Mouse (Mus musculus) midbrain, embryonic 16.5 days (tissue): ENCODE data around the gene Fry. TPM values are rescaled to one million over a fixed set of nuclear protein-coding genes. Genes with fewer than 3 reads are reported as not detected.
"Not testable (repeated sequence)": the region's sequence is repeated elsewhere in the genome, so short reads cannot be mapped to it uniquely, and the experiment has no call there.

Experiments used
- ATAC-seq: fragments of 200-750 bp; cut with Nextera tagmentation; 2 replicates; pipeline ENCODE4 v1.8.0; 2017; ENCODE audit warnings: moderate TSS enrichment
- H3K27ac ChIP-seq: fragments of 300-500 bp; sonication (generic); 2 replicates; pipeline ENCODE4 v1.5.1; 2014; ENCODE audit warnings: mild to moderate bottlenecking, low read length, mixed read lengths
- H3K27me3 ChIP-seq: fragments of 300-500 bp; sonication (generic); 2 replicates; pipeline ENCODE4 v1.6.1; 2014; ENCODE audit warnings: low read depth, low read length, mixed read lengths; ENCODE audit not compliant: control insufficient read depth, insufficient read depth
- H3K36me3 ChIP-seq: fragments of 300-500 bp; sonication (generic); 2 replicates; pipeline ENCODE4 v1.6.1; 2014; ENCODE audit warnings: mild to moderate bottlenecking, low read length, moderate library complexity, mixed read lengths; ENCODE audit not compliant: control insufficient read depth, insufficient read depth
- H3K4me1 ChIP-seq: fragments of 300-500 bp; sonication (generic); 2 replicates; pipeline ENCODE4 v1.6.1; 2014; ENCODE audit warnings: mild to moderate bottlenecking, low read length, mixed read lengths; ENCODE audit not compliant: control insufficient read depth, insufficient read depth
- H3K4me2 ChIP-seq: fragments of 300-500 bp; sonication (generic); 2 replicates; pipeline ENCODE4 v1.6.1; 2014; ENCODE audit warnings: mild to moderate bottlenecking, low read length, mixed read lengths
- H3K4me3 ChIP-seq: fragments of 300-500 bp; sonication (generic); 2 replicates; pipeline ENCODE4 v1.5.1; 2014; ENCODE audit warnings: low read depth, mild to moderate bottlenecking, low read length, moderate library complexity, mixed read lengths
- H3K9ac ChIP-seq: fragments of 300-500 bp; sonication (generic); 2 replicates; pipeline ENCODE4 v1.6.1; 2014; ENCODE audit warnings: low read depth, low read length, mixed read lengths
- H3K9me3 ChIP-seq: fragments of 300-500 bp; sonication (generic); replicated peaks from 2 replicates; pipeline ENCODE4 v1.6.1; 2014; ENCODE audit warnings: mild to moderate bottlenecking, low read length, mixed read lengths; ENCODE audit not compliant: control insufficient read depth, poor library complexity, severe bottlenecking
- WGBS: fragments of 180-500 bp; shearing (Covaris S2); extraction: QIAGEN DNeasy Blood & Tissue Kit; methylation state at CpG from one replicate; pipeline ENCODE4 v1.1.7; 2014; 5-methylcytosine and 5-hydroxymethylcytosine counted together
- polyA plus RNA-seq: library from polyadenylated mRNA; unstranded; fragments of >200 nt; fragmentation: Nextera tagmentation; extraction: Ambion mirVana; gene quantifications from 2 replicates; pipeline ENCODE4 v1.2.1, GENCODE M21; 2015

The Fry gene
- polyA plus RNA-seq, 1 experiment from 2014 or later, result 64.1 TPM

- H3K27ac ChIP-seq, result no peak overlapping the region
- no peaks in the 10 kb centered on the region for H3K9me3 ChIP-seq
- WGBS, result 79% methylated on average over 6 of the region's 6 CpGs
- no peak overlapping the region for H3K4me3 ChIP-seq
- no peak overlapping the region for H3K4me2 ChIP-seq
- no peaks in the 10 kb centered on the region for H3K27me3 ChIP-seq
- peaks cover 32% of the 10 kb centered on the region for H3K36me3 ChIP-seq
- no peak overlapping the region for H3K9ac ChIP-seq
- no peaks in the 10 kb centered on the region for H3K4me1 ChIP-seq
- ATAC-seq, result no peak
Observed at GRCm38 (mm10) chr5:150465218-150465617, 346.8 kb downstream of the Fry start.

GRCm38 (mm10) chr5:150466132-150466531, 347.7 kb downstream of the Fry start:
- H3K9ac ChIP-seq, result no peak overlapping the region
- H3K4me2 ChIP-seq, result no peak overlapping the region
- WGBS, result 82% methylated on average over 12 of the region's 12 CpGs
- peaks cover 29% of the 10 kb centered on the region for H3K36me3 ChIP-seq
- no peak overlapping the region for H3K27ac ChIP-seq
- H3K4me3 ChIP-seq, result no peak overlapping the region
- no peaks in the 10 kb centered on the region for H3K27me3 ChIP-seq
- no peaks in the 10 kb centered on the region for H3K4me1 ChIP-seq
- no peak for ATAC-seq
- H3K9me3 ChIP-seq, result no peaks in the 10 kb centered on the region

GRCm38 (mm10) chr5:150468431-150468830, 350.0 kb downstream of the Fry start:
- peaks cover 40% of the 10 kb centered on the region for H3K36me3 ChIP-seq
- no peak overlapping the region for H3K27ac ChIP-seq
- H3K4me3 ChIP-seq, result no peak overlapping the region
- 85% methylated on average over 6 of the region's 6 CpGs for WGBS
- H3K27me3 ChIP-seq, result no peaks in the 10 kb centered on the region
- H3K4me2 ChIP-seq, result no peak overlapping the region
- no peak for ATAC-seq
- no peak overlapping the region for H3K9ac ChIP-seq
- no peaks in the 10 kb centered on the region for H3K9me3 ChIP-seq
- H3K4me1 ChIP-seq, result no peaks in the 10 kb centered on the region

- no peak overlapping the region for H3K27ac ChIP-seq
- H3K27me3 ChIP-seq, result no peaks in the 10 kb centered on the region
- H3K4me3 ChIP-seq, result no peak overlapping the region
- no peak for ATAC-seq
- H3K9ac ChIP-seq, result no peak overlapping the region
- H3K36me3 ChIP-seq, result peaks cover 32% of the 10 kb centered on the region
- H3K9me3 ChIP-seq, result no peaks in the 10 kb centered on the region
- H3K4me2 ChIP-seq, result no peak overlapping the region
- H3K4me1 ChIP-seq, result no peaks in the 10 kb centered on the region
- 80% methylated on average over 4 of the region's 4 CpGs for WGBS
Observed at GRCm38 (mm10) chr5:150477364-150477763, 358.9 kb downstream of the Fry start.

GRCm38 (mm10) chr5:150478612-150479011, 360.2 kb downstream of the Fry start:
- Histone ChIP-seq H3K9ac (no peak overlapping the region), H3K4me2 (no peak overlapping the region), H3K27ac (no peak overlapping the region), H3K4me3 (no peak overlapping the region), H3K36me3 (peaks cover 30% of the 10 kb centered on the region), H3K4me1 (no peaks in the 10 kb centered on the region), H3K9me3 (no peaks in the 10 kb centered on the region), H3K27me3 (no peaks in the 10 kb centered on the region)
- WGBS, result 77% methylated on average over 4 of the region's 4 CpGs
- ATAC-seq, result no peak

- Histone ChIP-seq H3K4me3 (no peak overlapping the region), H3K4me1 (no peaks in the 10 kb centered on the region), H3K36me3 (peaks cover 32% of the 10 kb centered on the region), H3K27me3 (no peaks in the 10 kb centered on the region), H3K27ac (no peak overlapping the region), H3K9ac (no peak overlapping the region), H3K4me2 (no peak overlapping the region), H3K9me3 (no peaks in the 10 kb centered on the region)
- 75% methylated on average over 3 of the region's 3 CpGs for WGBS
- ATAC-seq, result no peak
Observed at GRCm38 (mm10) chr5:150485198-150485597, 366.8 kb downstream of the Fry start.

- H3K4me2 ChIP-seq, result no peak overlapping the region
- H3K4me1 ChIP-seq, result no peaks in the 10 kb centered on the region
- no peak for ATAC-seq
- H3K27me3 ChIP-seq, result no peaks in the 10 kb centered on the region
- 90% methylated on average over 3 of the region's 3 CpGs for WGBS
- no peak overlapping the region for H3K4me3 ChIP-seq
- H3K9me3 ChIP-seq, result no peaks in the 10 kb centered on the region
- H3K36me3 ChIP-seq, result peaks cover 22% of the 10 kb centered on the region
- no peak overlapping the region for H3K9ac ChIP-seq
- H3K27ac ChIP-seq, result no peak overlapping the region
Observed at GRCm38 (mm10) chr5:150490285-150490684, 371.8 kb downstream of the Fry start.

GRCm38 (mm10) chr5:150490821-150491220, 372.4 kb downstream of the Fry start:
- Histone ChIP-seq H3K9ac (no peak overlapping the region), H3K4me3 (no peak overlapping the region), H3K4me2 (no peak overlapping the region), H3K27ac (no peak overlapping the region), H3K36me3 (peaks cover 28% of the 10 kb centered on the region), H3K27me3 (no peaks in the 10 kb centered on the region), H3K9me3 (no peaks in the 10 kb centered on the region), H3K4me1 (no peaks in the 10 kb centered on the region)
- WGBS, result 83% methylated on average over 8 of the region's 8 CpGs
- ATAC-seq, result no peak

- H3K9ac ChIP-seq, H3K4me3 ChIP-seq, H3K9me3 ChIP-seq, H3K4me1 ChIP-seq, H3K4me2 ChIP-seq, H3K27me3 ChIP-seq, H3K27ac ChIP-seq, ATAC-seq: not testable (repeated sequence)
- H3K36me3 ChIP-seq, result peaks cover 30% of the 10 kb centered on the region
- 91% methylated on average over 4 of the region's 4 CpGs for WGBS
Observed at GRCm38 (mm10) chr5:150491573-150492173, 373.2 kb downstream of the Fry start.
